Mouse (Mus musculus) heart, postnatal 25 days (tissue): ENCODE data around the gene Mmp28. TPM values are rescaled to one million over a fixed set of nuclear protein-coding genes. Genes with fewer than 3 reads are reported as not detected.

Source experiments
- DNase-seq: peaks from one replicate; pipeline ENCODE4 v3.0.0; 2022; ENCODE audit warnings: low spot score
- intact Hi-C: fragments of 180-260 bp; cut with DNase I; formaldehyde crosslinking; loops from one replicate; pipeline ENCODE4 v1.15.1; 2025
- total RNA-seq, 2 experiments: library from RNA; stranded (reverse); gene quantifications; 2 replicates each; pipeline ENCODE4 v1.2.3; 2021

The Mmp28 gene
- total RNA-seq, 2 experiments from 2014 or later: 4.6 to 5.7 TPM

- no peak for DNase-seq
- intact Hi-C loops: no loop called here
These were observed 52.4 kb downstream of the Mmp28 start for GRCm38 (mm10) chr11:83410510-83410909.

GRCm38 (mm10) chr11:83409792-83410291 is 53.0 kb downstream of the Mmp28 start:
- no peak for DNase-seq
- intact Hi-C loops: no loop called here

DNA sequence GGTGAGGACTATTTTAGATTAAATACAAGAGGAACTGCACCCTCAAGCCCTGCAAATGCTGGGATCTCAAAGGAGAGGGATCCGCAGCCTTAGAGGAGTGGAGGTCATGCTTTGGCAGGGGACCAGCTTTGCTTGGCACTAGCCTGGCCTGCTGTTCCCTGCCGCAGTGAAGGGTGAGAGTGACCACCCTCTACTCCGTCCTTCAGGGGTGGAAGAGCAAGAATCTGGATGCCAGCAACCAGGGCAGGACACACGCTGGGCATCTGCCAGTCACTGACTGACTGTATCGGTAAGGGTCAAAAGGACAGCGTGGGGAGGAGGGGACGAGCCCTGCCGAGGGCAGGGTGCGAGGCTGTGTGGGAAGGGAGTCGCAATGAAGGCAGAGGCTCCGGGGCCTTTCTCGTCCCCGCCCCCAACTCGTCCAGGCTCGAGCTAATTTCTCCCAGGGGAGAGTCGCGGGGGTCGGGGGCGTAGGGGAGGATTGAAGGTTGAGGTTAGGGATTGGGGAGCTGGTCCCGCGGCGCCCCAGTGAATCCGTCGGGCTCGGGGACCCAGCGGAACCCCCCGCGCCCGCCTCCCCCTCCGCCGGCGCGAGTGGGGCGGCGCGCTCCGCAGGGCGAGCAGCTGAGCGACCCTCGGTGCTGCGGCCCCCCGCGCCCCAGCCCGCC is 53.6 kb downstream of the Mmp28 start, which contains the start of gene Rasl10b:
Gene Rasl10b (plus strand): TSS at position 51 of the 668 bp plus-strand sequence.
- intact Hi-C loops: no loop called here
- no peak for DNase-seq

GRCm38 (mm10) chr11:83408242-83408641 is 54.6 kb downstream of the Mmp28 start:
- intact Hi-C loops: no loop called here
- no peak for DNase-seq

DNA sequence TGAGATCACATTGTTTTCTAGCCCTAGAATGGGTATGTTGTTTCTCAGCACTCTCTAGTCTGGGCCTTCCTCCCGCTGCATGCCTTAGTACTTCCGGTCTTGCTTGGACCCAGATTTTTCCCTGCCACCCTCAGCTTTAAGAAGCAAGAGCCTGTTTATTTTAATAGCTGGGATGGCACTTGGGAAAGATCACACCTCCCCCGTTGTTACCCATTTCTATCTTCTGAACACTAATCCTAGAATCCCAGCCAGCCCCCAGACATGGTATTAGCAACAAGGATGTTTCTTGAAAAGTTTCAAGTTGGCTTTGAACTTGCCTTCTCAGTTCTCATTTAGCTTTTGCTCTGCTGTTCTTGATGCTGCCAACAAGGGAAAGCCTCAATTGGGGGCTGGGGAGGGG is 56.5 kb downstream of the Mmp28 start:
- no peak for DNase-seq
- intact Hi-C loops: no loop called here

- intact Hi-C loops: no loop called here
These were observed 59.1 kb downstream of the Mmp28 start for GRCm38 (mm10) chr11:83403787-83404186.

GRCm38 (mm10) chr11:83398724-83399123 is 64.1 kb downstream of the Mmp28 start:
- intact Hi-C loops: no loop called here
- DNase-seq: no peak

More at GRCm38 (mm10) chr11:83403787-83404186, 59.1 kb downstream of the Mmp28 start:
- DNase-seq: no peak

DNA sequence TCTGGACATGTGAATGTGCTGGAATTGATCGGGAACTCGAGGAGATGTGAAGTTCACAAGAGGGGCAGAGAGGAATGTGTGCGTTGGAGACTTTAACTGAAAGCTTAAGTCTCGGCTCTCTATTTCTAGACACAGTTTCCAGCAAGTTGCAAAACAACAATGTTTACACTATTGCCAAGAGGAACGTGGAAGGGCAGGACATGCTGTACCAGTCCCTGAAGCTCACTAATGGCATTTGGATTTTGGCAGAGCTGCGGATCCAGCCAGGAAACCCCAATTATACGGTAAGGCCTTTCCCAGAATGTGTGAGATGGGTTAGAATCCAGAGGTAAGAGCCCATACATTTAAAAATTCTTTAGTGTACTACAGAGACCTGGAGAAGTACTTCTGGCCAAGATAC is 65.2 kb downstream of the Mmp28 start:
- intact Hi-C loops: no loop called here
- no peak for DNase-seq

GRCm38 (mm10) chr11:83394802-83395439 is 68.0 kb downstream of the Mmp28 start:
- no peak for DNase-seq
- intact Hi-C loops: no loop called here

DNA sequence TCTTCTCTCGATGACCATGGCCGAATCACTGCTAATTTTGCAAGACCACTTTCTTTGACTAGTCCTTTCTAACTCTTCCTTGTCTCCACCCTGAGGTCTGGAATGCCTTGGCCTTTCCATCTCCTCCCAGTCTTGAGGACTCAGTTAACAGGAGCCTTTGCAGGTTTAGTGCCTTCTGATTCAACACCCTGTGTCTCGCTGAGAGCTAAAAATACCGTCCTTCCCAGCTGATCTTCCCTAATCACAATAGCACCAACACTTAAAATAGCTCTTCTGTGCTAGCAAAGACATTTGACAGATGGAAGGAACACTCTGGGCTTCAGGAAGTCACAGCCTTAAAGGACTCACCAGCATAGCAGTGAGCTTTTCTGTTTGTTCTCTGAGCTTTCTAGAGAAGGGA is 69.8 kb downstream of the Mmp28 start:
- intact Hi-C loops: no loop called here
- no peak for DNase-seq

Other genes with a start within 250 kb of the Mmp28 start
- under 1 TPM; 0.08 to 0.11 TPM for gene Slfn14, start 176.3 kb downstream of the Mmp28 start, total RNA-seq
- gene Ap2b1, start 164.0 kb downstream of the Mmp28 start, total RNA-seq: 10 to 100 TPM; 41.2 to 48.3 TPM
- gene Pex12, start 160.5 kb downstream of the Mmp28 start, total RNA-seq: 1 to 10 TPM; 5.7 to 6.5 TPM
- gene Rasl10b, start 53.9 kb downstream of the Mmp28 start, total RNA-seq: 10 to 100 TPM; 49.6 to 60.1 TPM
- not detected for gene Gas2l2, start 33.6 kb downstream of the Mmp28 start, total RNA-seq
- gene 1700020L24Rik, start 25.4 kb downstream of the Mmp28 start, total RNA-seq: not detected
- gene Taf15, start 10.0 kb upstream of the Mmp28 start, total RNA-seq: 10 to 100 TPM; 33.7 to 33.8 TPM
- not detected for gene Heatr9, start 59.1 kb upstream of the Mmp28 start, total RNA-seq
- not detected for gene Ccl5, start 67.4 kb upstream of the Mmp28 start, total RNA-seq
- 10 to 100 TPM in 1 of 2 experiments, 1 to 10 TPM in 1; 7.0 to 11.7 TPM for gene Ccl9, start 115.6 kb upstream of the Mmp28 start, total RNA-seq
- gene Ccl6, start 130.0 kb upstream of the Mmp28 start, total RNA-seq: 10 to 100 TPM in 1 of 2 experiments, 1 to 10 TPM in 1; 9.9 to 10.4 TPM
- gene Rpl9-ps1, start 182.6 kb upstream of the Mmp28 start, total RNA-seq: not detected
- gene Ccl3, start 186.3 kb upstream of the Mmp28 start, total RNA-seq: under 1 TPM in 1 of 2 experiments, not detected in 1; 0.36 TPM
- gene Ccl4, start 199.5 kb upstream of the Mmp28 start, total RNA-seq: not detected
- 1 to 10 TPM; 2.0 to 2.5 TPM for gene Wfdc17, start 240.9 kb upstream of the Mmp28 start, total RNA-seq
- gene Wfdc18, start 245.9 kb upstream of the Mmp28 start, total RNA-seq: not detected